Mouse (Mus musculus) heart, adult 8-10 months (tissue): ENCODE data around the gene Uimc1. TPM values are rescaled to one million over a fixed set of nuclear protein-coding genes. Genes with fewer than 3 reads are reported as not detected.
"Not testable (repeated sequence)": the region's sequence is repeated elsewhere in the genome, so short reads cannot be mapped to it uniquely, and the experiment has no call there.

ENCODE experiments used
- DNase-seq: peaks from one replicate; pipeline ENCODE4 v3.0.0; 2022; ENCODE audit warnings: low spot score
- total RNA-seq, 4 experiments: library from RNA; stranded (reverse); gene quantifications; 2 replicates each; pipeline ENCODE4 v1.2.4; 2022

Gene Uimc1
- total RNA-seq: 10 to 100 TPM; 15.6 to 21.3 (median 20.1) TPM

DNA sequence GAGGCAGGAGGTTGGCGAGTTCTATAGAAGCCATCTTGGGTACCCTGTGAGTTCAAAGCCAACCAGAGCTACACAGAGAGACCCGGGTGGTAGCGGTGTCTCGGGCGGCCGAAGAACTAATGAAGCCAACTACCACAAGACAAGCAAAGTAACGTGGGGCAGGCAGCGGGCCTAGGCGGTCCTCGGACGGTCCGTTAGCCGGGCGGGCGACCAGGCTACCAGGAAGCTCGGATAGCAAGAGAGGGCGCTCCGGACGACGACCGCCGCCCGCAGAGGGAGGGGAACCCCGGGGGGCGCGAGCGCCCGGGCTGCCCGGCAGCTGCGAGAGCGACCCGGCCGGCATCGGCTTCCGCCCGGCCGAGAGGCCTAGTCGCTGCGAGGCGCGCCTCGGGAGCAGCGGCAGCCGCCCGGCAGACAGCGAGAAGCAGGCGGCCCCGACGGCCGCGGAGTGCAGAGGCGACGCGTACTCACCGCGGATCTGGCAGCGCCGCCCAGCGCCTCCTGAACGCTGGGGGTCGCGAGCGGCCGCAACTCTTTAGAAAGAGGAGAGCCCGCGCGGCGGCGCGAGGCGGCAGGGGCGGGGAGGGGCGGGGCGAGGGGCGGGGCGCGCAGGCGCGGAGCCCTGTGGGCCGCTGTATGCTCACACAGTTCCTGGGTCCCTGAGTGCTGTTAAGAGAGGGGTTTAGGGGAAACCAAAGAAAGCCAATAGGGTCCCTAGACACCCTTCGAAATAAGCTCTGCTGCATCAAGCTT, at the start of gene Uimc1:
TSS of gene Uimc1 (minus strand) at position 575 of the 753 bp plus-strand sequence.
- DNase-seq: peak; percentile 65

DNA sequence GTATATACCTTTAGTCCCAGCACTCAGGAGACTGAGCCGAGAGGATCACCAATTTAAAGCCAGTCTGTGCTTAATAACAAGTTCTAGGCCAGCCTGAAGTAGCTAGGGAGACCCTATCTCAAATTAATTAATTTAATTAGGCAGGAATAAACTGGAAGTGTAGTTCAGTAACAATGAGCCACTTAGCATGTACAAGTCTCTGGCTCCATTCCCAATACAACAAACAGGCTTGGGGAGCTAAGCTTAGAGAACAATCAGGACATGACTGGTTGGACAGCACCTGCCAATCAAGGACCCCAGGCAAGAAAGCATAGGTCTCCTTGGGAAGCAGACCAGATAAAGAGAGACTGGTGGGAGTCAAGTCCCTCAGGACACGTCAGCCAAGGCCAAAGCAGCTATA, 40.2 kb upstream of the Uimc1 start:
- DNase-seq: no peak

- no peak for DNase-seq
Measured at GRCm38 (mm10) chr13:55135382-55135781, 35.3 kb upstream of the Uimc1 start.

- DNase-seq: no peak
Measured at GRCm38 (mm10) chr13:55133448-55133847, 33.3 kb upstream of the Uimc1 start, which contains the start of gene Gm17617. TSS of gene Gm17617 (minus strand) at chr13:55133548.

- no peak for DNase-seq
Measured at GRCm38 (mm10) chr13:55124903-55125302, 24.8 kb upstream of the Uimc1 start.

DNA sequence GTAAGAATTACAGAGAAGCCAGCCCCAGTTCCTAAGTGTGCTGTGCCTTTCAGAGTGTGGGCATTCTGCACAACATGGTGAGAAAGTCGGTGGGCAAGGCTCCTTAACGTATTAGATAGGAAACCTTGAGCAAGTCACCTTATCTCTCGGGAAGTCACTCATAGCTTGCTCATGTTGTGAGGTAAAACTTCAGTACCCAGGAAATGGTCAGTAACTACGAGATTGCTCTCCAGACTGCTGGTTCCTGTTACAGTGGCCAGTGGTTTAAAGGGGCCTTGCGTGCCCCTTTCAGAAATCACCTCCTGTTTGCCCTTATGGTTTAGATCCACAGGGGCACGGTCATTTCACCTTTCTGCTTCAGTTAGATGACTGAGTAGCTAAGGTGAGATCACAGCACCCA, 14.3 kb upstream of the Uimc1 start:
- DNase-seq: no peak

DNA sequence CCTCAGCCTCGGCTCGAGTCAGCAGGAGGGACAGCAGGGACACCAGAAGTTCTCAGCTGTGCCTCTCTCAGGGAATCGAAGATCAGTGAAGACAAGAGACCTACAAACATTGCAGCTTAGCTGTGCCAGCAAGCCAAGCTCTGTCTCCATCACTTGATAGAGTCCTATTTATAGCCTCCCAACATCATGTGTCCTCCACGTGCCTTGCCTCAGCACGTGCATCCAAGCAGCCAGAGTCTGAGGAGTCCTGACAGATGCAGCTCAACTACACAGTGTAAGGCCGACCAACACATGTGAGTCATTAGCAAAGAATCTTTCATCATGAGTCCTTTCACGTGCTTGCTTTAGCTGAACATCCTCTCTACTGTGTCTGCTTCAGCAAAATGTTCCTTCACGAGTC, 7.6 kb upstream of the Uimc1 start:
- peak; percentile 76 for DNase-seq

GRCm38 (mm10) chr13:55107116-55107515, 7.0 kb upstream of the Uimc1 start:
- no peak for DNase-seq

GRCm38 (mm10) chr13:55105953-55106691, 6.0 kb upstream of the Uimc1 start:
- peak; percentile 20 for DNase-seq

GRCm38 (mm10) chr13:55105045-55105952, 5.2 kb upstream of the Uimc1 start, which contains the start of gene Zfp346:
TSS of gene Zfp346 (plus strand) at chr13:55105311.
- peak; percentile 97 for DNase-seq

DNA sequence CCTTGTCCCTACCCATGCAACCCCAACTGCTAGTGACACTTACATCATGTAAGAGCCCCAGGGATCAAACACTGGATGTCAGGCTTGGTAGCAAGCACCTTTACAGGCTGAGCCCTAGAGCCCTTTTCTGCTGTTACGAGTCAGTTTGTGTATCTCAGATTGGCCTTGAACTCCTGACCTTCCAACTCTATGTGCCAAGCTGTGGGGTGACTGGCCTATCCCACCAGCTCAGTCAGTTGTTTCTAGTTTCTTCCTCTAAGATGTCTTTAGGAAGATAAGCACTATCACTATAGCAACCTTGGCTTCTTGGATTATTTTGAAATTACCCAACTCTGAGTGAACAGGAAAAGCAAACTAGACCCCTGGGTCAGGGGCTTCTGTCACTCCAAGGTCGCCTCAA, 3.3 kb upstream of the Uimc1 start:
- no peak for DNase-seq

DNA sequence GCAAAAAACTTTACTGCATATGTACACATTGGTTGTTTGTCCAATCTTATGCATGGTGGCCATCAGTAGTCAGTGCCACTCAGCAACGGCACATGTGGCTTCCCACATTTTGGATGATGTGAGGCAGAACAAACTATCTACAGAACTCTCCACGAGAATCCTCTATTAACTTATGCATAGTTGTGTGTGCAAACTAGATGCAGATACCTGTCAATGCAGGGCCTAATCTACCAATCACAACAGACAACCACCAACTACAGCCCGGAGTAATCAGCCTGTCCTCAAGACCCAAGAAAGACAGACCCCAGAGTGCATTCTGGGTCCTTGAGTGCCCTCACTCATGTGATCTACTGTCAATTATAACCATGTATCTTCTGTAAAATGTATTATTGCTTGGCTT, 2.3 kb upstream of the Uimc1 start:
- no peak for DNase-seq

DNA sequence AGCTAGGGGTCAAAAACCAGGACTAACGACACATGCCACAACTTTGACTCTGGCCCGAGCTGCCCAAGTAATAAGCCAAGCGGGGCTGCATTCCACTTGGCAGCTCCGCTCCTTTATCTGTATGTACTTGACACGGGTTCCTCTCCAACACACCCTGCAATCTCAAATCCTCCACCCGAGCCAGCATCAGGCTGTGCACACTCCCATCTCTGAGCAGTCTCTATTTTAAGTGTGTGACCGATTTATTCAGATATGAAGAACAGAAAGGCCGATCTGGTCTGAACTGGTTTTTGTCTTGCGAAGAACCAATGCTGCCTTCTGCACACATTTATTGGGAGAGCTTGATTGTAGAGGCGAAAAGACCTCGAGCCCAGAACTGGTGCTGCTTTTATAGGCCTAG, 1.5 kb upstream of the Uimc1 start:
- no peak for DNase-seq

- DNase-seq: no peak
Measured at GRCm38 (mm10) chr13:55099066-55099725, 904 bp downstream of the Uimc1 start.

- DNase-seq: not testable (repeated sequence)
Measured at GRCm38 (mm10) chr13:55097841-55098240, 2.3 kb downstream of the Uimc1 start.

DNA sequence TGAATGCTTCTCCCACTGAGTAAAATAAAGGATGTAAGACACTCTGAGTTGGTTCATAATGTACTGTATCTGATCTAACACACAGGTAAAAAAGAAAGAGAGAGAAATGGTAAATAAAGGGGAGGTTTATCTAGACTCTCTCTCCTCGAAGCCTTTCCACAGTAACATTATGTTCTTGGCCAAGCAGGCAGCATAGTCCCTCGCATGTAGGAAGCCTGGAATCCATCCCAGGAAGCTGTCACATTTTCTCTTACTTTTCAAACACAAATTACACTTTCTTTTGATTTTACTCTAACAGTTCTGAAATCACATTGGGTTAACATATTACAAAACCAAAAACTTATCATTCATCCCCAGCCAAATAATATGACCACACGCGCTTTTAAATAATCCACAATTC, 7.5 kb downstream of the Uimc1 start:
- no peak for DNase-seq

- peak; percentile 9 for DNase-seq
Measured at GRCm38 (mm10) chr13:55075597-55075996, 24.5 kb downstream of the Uimc1 start.

DNA sequence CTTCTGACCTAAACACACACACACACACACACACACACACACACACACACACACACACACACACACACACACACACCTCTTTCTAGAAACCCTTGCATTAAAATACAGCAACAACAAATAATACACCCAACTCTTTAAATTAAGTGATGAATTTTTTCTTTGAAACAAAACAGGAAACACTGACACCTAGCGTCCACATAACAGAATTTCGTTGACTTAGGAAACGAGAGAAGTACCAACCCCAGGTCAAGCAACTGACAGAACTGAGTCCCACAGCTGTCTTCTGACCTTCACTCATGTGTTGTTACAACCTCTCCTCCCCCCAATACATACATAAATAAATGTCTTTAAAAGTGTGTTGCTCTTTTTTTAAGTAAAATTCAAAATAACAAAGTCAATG, 28.8 kb downstream of the Uimc1 start:
- DNase-seq: peak; percentile 18

DNA sequence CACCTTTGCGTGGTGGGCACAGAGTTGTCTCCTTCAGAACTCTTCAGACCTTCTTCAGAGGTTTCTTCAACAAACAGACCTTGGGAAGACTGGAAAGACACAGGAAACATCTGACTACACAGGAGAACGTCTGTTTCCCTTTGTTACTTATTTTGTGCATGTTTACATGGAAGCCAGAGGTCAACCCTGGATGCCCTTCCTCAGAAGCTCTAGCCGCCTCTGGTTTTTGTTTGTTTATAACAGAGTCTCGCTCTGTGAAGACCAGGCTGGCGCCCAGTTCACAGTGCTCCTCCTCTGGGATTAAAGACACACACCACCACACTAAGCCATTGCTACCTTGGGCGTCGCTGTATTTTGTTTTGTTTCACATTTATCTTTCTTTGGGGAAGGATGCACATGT, 30.4 kb downstream of the Uimc1 start:
- DNase-seq: no peak

DNA sequence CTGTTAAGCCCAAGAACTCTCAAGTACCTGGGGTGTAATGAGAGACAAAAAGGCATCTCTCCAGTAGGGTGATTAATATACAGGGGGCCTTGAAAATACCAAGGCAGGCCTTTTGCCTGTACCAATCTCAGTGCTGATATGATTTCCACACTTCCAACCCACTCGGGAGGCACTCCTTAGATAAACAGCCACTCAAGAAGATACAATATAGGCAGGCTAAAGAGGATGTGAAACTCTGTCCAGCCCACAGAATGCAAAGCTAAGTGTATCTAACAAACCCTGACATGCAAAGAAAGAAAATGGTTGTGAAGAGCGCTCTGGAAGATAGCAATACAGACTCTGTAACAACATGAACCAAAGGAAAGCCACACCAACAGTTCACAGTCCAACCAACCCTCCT, 36.8 kb downstream of the Uimc1 start:
- no peak for DNase-seq

DNA sequence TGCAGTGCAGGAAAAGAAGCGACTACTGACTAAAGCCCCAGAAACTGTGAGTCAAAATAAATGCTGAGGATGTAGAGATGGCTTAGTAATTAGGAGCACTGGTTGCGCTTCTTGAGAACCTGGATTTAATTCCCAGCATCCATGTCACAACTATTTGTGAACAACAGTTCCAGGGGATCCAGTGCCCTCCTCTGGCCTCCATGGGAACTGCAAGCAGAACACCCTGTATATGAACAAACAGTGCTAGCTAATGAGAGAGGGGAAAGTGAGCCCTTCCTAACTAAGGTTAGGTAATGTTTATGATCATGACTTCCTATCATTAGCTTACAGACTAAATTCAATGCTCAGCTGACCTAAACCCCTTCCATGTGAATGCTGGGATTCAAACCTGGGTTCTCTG, 42.1 kb downstream of the Uimc1 start:
- no peak for DNase-seq
